18 mouse cellular contexts compared by ENCODE assay signal in the genomic region with DNA sequence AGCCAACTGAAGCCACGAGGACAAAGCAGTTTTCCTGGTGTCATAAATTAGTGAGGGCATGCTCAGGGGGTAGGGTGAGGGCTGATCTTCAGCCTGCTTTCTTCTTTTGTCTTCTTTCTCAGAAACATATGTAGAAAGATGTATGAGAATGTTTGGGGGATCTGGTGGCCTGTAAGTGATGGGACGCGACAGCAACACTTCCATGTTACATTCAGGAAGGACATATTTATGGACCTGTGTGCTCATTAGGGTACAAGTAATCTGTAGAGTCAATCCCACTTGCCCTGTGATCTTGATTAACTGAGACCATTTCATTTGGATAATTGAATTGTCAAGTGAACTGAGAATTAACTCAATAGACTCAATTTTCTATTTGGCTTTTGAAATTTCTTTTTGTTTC.
"Had no signal": no experiment of that assay in that cellular context is flagged by ENCODE, and none has a peak within 500 bp of the region (broad histone marks: within the 10 kb centered on the region; RNA-seq: fewer than 3 reads in every experiment).

No protein-coding gene starts in this region.

- H3K4me2 ChIP-seq: lung, embryonic 14.5 days; midbrain, embryonic 12.5 days; neural tube, embryonic 13.5 days; neural tube, embryonic 15.5 days had no signal

- H3K36me3 ChIP-seq: midbrain, embryonic 10.5 days; midbrain, embryonic 12.5 days; neural tube, embryonic 13.5 days; neural tube, embryonic 15.5 days had no signal

- ATAC-seq: midbrain, embryonic 16.5 days had no signal

- H3K9ac ChIP-seq: lung, embryonic 14.5 days; midbrain, embryonic 12.5 days; neural tube, embryonic 13.5 days; neural tube, embryonic 15.5 days had no signal

- H3K9me3 ChIP-seq: midbrain, embryonic 10.5 days; midbrain, embryonic 12.5 days; neural tube, embryonic 13.5 days; neural tube, embryonic 15.5 days had no signal

- H3K4me3 ChIP-seq: midbrain, embryonic 10.5 days; midbrain, embryonic 12.5 days; myocyte; neural tube, embryonic 13.5 days; neural tube, embryonic 15.5 days had no signal

- H3K4me1 ChIP-seq: midbrain, embryonic 10.5 days; midbrain, embryonic 12.5 days; neural tube, embryonic 13.5 days; neural tube, embryonic 15.5 days had no signal

- H3K27ac ChIP-seq: midbrain, embryonic 10.5 days; midbrain, embryonic 12.5 days; neural tube, embryonic 13.5 days; neural tube, embryonic 15.5 days had no signal

- DNase-seq: lung, adult 18-20 months; lung, embryonic 14.5 days; lung, postnatal 10 days; lung, postnatal 4 days; midbrain, embryonic 14.5 days; right cerebral cortex, adult 18-20 months; right cerebral cortex, postnatal 25 days; right cerebral cortex, postnatal 4 days; spleen, adult 18-20 months; thymus, adult 18-20 months; thymus, postnatal 14 days; thymus, postnatal 36 days had no signal

- H3K27me3 ChIP-seq: midbrain, embryonic 12.5 days; neural tube, embryonic 13.5 days; neural tube, embryonic 15.5 days had no signal
